Mouse (Mus musculus) c-Kit-positive CD71-negative TER-119-negative erythroid progenitor cells, embryonic 14.5 days (primary cell): ENCODE results near the gene Egln3.

Source experiments
- DNase-seq: peaks from one replicate; pipeline ENCODE4 v3.0.0-alpha.2; 2013; ENCODE audit warnings: low read depth

Gene Egln3

GRCm38 (mm10) chr12:54162637-54163131 lies 41.0 kb downstream of the Egln3 start:
- DNase-seq = peak; percentile 60

- DNase-seq = no peak
Measured at GRCm38 (mm10) chr12:54161468-54162202, 42.0 kb downstream of the Egln3 start.

GRCm38 (mm10) chr12:54160279-54160678 lies 43.4 kb downstream of the Egln3 start:
- DNase-seq = no peak

GRCm38 (mm10) chr12:54154771-54155170 lies 48.9 kb downstream of the Egln3 start:
- no peak for DNase-seq

GRCm38 (mm10) chr12:54146943-54147556 lies 56.6 kb downstream of the Egln3 start:
- no peak for DNase-seq
